Mouse (Mus musculus) stomach, postnatal 0 days (tissue): ENCODE data around the gene Tmc5.

Experiments
- CTCF ChIP-seq: IDR thresholded peaks from 2 replicates; pipeline ENCODE4 v1.5.1; 2016; ENCODE audit warnings: antibody characterized with exemption, low read depth, mild to moderate bottlenecking, moderate library complexity
- EP300 ChIP-seq: optimal IDR thresholded peaks from 2 replicates; pipeline ENCODE3; 2016; ENCODE audit warnings: antibody characterized with exemption

DNA sequence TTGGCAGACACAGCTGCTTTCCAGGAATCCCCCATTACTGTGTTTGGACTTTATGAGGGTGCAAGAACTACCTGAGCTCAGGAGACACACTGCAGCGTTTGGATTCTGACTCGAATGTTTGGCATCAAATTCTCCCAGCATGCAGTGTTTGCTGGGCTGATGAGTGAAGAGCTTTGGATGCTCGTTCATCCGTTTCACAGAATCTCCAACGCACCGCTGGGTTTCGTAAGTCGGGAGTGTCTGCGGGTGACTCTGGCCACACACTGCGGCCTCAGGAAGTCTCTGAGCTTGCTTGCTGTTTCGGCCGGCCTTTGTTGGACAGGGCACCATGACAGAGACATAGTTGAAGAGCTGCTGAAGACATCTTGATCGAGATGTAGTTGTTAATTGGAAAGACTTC is 17.0 kb downstream of the Tmc5 start:
- TF ChIP-seq CTCF (no peak), EP300 (no peak)
